Mouse (Mus musculus): ENCODE measurements around the gene Ppm1f. TPM values are rescaled to one million over a fixed set of nuclear protein-coding genes. Genes with fewer than 3 reads are reported as not detected.

Gene Ppm1f
- polyA plus RNA-seq, 1 experiment from 2014 or later, result 27.7 TPM

- Histone ChIP-seq H3K4me1 (peaks cover 9% of the 10 kb centered on the region), H3K4me3 (peak overlapping the region; percentile 76), H3K27ac (peak overlapping the region; percentile 94), H3K36me3 (peaks cover 9% of the 10 kb centered on the region), H3K4me2 (peak overlapping the region; percentile 65), H3K9me3 (no peaks in the 10 kb centered on the region), H3K9ac (peak overlapping the region; percentile 92), H3K27me3 (no peaks in the 10 kb centered on the region)
- peak; percentile 1; the same call in 1 of the 2 replicates for ATAC-seq (ENCODE audit: insufficient number of reproducible peaks, insufficient read depth, low FRiP score, low TSS enrichment, low read depth)
- WGBS, result 35% methylated on average over 7 of the region's 7 CpGs
These were observed 26.0 kb upstream of the Ppm1f start for GRCm38 (mm10) chr16:16870241-16870616.

- peak within 1 kb of the TSS; percentile 65 for H3K4me2 ChIP-seq
- 0 out of 2 replicates have a peak, but pooled peaks cover under 1% of the 10 kb centered on the region for H3K9me3 ChIP-seq
- H3K9ac ChIP-seq, result peak within 1 kb of the TSS; percentile 92
- peak within 1 kb of the TSS; percentile 76 for H3K4me3 ChIP-seq
- under 1% methylated on average over 49 of the region's 49 CpGs for WGBS
- no peaks in the 10 kb centered on the region for H3K27me3 ChIP-seq
- peaks cover 9% of the 10 kb centered on the region for H3K4me1 ChIP-seq
- H3K36me3 ChIP-seq, result peaks cover 12% of the 10 kb centered on the region
- peak; percentile 93 for ATAC-seq (ENCODE audit: insufficient number of reproducible peaks, insufficient read depth, low FRiP score, low TSS enrichment, low read depth)
- H3K27ac ChIP-seq, result peak within 1 kb of the TSS; percentile 94
These were observed 25.5 kb upstream of the Ppm1f start, which contains the start of the genes Top3b and Vpreb1 for GRCm38 (mm10) chr16:16870617-16871331. Top3b (plus strand) TSS chr16:16870736. Vpreb1 (minus strand) TSS chr16:16870843.

DNA sequence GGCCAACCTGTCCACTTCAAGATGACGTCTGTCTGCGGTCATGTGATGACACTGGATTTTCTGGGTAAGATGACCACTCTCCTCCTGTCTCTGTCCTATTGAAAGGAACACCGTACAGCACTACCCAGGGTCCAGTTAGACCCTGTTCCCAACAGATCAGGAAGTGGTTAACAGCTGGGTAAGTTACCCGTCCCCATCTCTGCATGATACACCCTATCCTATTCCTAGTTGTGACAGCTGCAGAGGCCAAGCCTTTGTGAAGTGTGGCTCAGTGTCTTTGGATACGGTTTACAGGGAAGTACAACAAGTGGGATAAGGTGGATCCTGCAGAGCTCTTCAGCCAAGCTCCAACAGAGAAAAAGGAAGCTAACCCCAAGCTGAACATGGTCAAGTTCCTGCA lies 17.2 kb upstream of the Ppm1f start:
- H3K27me3 ChIP-seq, result no peaks in the 10 kb centered on the region
- H3K9ac ChIP-seq, result no peak overlapping the region
- 87% methylated on average over 5 of the region's 5 CpGs for WGBS
- H3K36me3 ChIP-seq, result peaks cover 88% of the 10 kb centered on the region
- H3K4me2 ChIP-seq, result no peak overlapping the region
- H3K9me3 ChIP-seq, result 0 out of 2 replicates have a peak, but pooled peaks cover 9% of the 10 kb centered on the region
- ATAC-seq (ENCODE audit: insufficient number of reproducible peaks, insufficient read depth, low FRiP score, low TSS enrichment, low read depth), result no peak
- no peak overlapping the region for H3K27ac ChIP-seq
- no peaks in the 10 kb centered on the region for H3K4me1 ChIP-seq
- no peak overlapping the region for H3K4me3 ChIP-seq

DNA sequence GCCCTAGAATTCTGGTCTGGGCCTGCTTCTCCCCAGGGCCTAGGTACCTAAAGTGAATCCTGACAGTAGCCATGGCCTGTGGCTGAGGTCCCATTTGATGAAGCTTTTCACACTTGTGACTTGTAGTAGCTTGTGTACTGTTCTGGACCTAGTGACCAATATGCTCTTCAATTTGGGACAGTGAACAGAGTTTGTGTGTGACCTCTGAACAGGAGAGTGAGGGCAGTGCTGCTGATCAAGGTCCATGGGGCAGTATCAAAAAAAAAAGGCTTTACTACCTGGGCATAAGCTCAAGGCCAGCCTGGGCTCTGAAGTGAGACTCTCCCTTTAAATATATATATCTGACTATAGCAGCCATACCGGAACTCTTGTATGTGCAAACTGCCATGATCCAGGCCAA lies 7.9 kb upstream of the Ppm1f start:
- no peak overlapping the region for H3K4me2 ChIP-seq
- 88% methylated on average over 1 of the region's 1 CpGs for WGBS
- H3K27ac ChIP-seq, result no peak overlapping the region
- H3K36me3 ChIP-seq, result peaks cover 100% of the 10 kb centered on the region
- H3K4me1 ChIP-seq, result no peaks in the 10 kb centered on the region
- H3K4me3 ChIP-seq, result no peak overlapping the region
- no peaks in the 10 kb centered on the region for H3K27me3 ChIP-seq
- H3K9me3 ChIP-seq, result no peaks in the 10 kb centered on the region
- no peak overlapping the region for H3K9ac ChIP-seq
- no peak for ATAC-seq (ENCODE audit: insufficient number of reproducible peaks, insufficient read depth, low FRiP score, low TSS enrichment, low read depth)

DNA sequence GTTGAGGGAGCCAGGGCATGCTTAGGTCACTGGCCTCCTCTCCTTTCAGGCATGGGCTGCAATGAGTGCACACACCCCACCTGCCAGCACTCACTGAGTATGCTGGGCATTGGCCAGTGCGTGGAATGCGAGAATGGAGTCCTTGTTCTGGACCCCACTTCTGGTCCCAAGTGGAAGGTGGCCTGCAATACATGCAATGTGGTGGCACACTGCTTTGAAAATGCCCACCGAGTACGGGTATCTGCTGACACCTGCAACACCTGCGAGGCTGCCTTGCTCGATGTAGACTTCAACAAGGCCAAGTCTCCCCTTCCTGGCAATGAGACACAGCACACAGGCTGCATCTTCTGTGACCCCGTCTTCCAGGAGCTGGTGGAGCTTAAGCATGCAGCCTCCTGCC lies 3.9 kb upstream of the Ppm1f start:
- WGBS, result 91% methylated on average over 7 of the region's 7 CpGs
- no peak for ATAC-seq (ENCODE audit: insufficient number of reproducible peaks, insufficient read depth, low FRiP score, low TSS enrichment, low read depth)
- H3K36me3 ChIP-seq, result peaks cover 72% of the 10 kb centered on the region

GRCm38 (mm10) chr16:16896015-16896381 lies 271 bp upstream of the Ppm1f start:
- Histone ChIP-seq H3K27me3 (no peaks in the 10 kb centered on the region), H3K9ac (peak overlapping the region; percentile 75), H3K4me2 (peak overlapping the region; percentile 76), H3K4me3 (peak overlapping the region; percentile 64), H3K4me1 (peaks cover 22% of the 10 kb centered on the region), H3K36me3 (peaks cover 38% of the 10 kb centered on the region), H3K27ac (0 out of 2 replicates have a peak overlapping the region, but pooled peaks have one; percentile 40), H3K9me3 (no peaks in the 10 kb centered on the region)
- ATAC-seq (ENCODE audit: insufficient number of reproducible peaks, insufficient read depth, low FRiP score, low TSS enrichment, low read depth), result peak; percentile 39; the same call in 1 of the 2 replicates
- WGBS, result 20% methylated on average over 4 of the region's 4 CpGs

More for the DNA sequence above, 3.9 kb upstream of the Ppm1f start:
- Histone ChIP-seq H3K27ac (no peak overlapping the region), H3K4me3 (no peak overlapping the region), H3K27me3 (no peaks in the 10 kb centered on the region), H3K4me2 (no peak overlapping the region), H3K9me3 (no peaks in the 10 kb centered on the region), H3K4me1 (peaks cover 13% of the 10 kb centered on the region), H3K9ac (no peak overlapping the region)

DNA sequence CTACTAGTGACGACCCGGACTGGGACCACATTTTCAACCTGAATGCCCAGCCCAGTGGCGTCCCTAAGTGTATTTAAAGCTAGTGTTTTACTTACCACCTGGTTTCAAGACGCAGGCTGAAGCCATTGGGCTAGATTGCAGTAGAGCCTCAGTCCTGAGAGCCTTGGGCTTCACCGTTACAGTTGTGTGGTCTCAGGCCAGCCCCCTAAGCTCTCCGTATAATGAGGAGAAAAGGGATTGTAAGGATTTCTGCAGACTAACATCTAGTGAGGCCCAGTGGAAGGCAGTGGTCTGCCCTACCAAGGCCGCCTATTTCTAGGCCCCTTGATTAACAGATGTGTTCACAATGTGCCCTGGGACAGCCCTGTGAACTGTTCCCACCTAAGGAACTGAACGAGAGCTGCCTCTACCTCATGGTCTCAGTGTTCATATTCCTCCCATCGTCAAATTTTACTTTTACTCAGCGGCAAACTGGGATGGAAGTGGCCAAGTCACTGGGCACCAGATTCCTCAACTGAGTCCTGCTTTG lies 851 bp downstream of the Ppm1f start:
- 25% methylated on average over 10 of the region's 10 CpGs for whole genome bisulfite sequencing
- no peaks in the 10 kb centered on the region for H3K9me3 ChIP-seq
- peaks cover 27% of the 10 kb centered on the region for H3K36me3 ChIP-seq
- H3K4me3 ChIP-seq, result peak overlapping the region; percentile 64
- H3K4me2 ChIP-seq, result peak overlapping the region; percentile 76
- no peak for ATAC-seq (ENCODE audit: insufficient number of reproducible peaks, insufficient read depth, low FRiP score, low TSS enrichment, low read depth)
- peak overlapping the region; percentile 40; the same call in 1 of the 2 replicates for H3K27ac ChIP-seq
- H3K27me3 ChIP-seq, result no peaks in the 10 kb centered on the region
- peak overlapping the region; percentile 75 for H3K9ac ChIP-seq
- peaks cover 22% of the 10 kb centered on the region for H3K4me1 ChIP-seq

DNA sequence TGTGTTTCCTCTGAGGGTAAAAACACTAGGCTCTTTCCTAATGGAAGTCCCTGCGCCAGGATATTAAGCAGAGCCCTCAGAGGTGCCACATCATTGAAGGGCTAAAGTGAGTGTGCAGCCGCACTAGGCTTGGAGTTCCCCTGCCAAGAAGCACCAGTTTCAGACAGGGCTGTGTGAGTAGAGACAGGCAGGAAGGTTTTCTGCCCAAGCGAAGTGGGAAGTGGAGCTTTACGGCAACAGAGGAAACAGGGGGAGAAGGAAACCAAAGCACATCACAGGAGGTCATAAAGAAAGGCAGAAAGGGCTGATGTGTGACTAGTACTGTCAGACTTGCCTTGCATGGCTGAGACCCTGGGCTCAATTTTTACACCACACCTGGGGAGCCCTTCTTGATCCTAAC lies 6.1 kb downstream of the Ppm1f start:
- H3K4me2 ChIP-seq, result no peak overlapping the region
- H3K4me3 ChIP-seq, result no peak overlapping the region
- no peak for ATAC-seq (ENCODE audit: insufficient number of reproducible peaks, insufficient read depth, low FRiP score, low TSS enrichment, low read depth)
- H3K27me3 ChIP-seq, result no peaks in the 10 kb centered on the region
- 79% methylated on average over 4 of the region's 4 CpGs for WGBS
- H3K9ac ChIP-seq, result no peak overlapping the region
- H3K36me3 ChIP-seq, result peaks cover 43% of the 10 kb centered on the region
- H3K27ac ChIP-seq, result no peak overlapping the region
- peaks cover 10% of the 10 kb centered on the region for H3K4me1 ChIP-seq
- H3K9me3 ChIP-seq, result no peaks in the 10 kb centered on the region

GRCm38 (mm10) chr16:16903188-16903587 lies 6.9 kb downstream of the Ppm1f start:
- Histone ChIP-seq H3K9me3 (no peaks in the 10 kb centered on the region), H3K9ac (no peak overlapping the region), H3K4me1 (peaks cover 4% of the 10 kb centered on the region; the same call in 1 of the 2 replicates), H3K27ac (no peak overlapping the region), H3K4me3 (no peak overlapping the region), H3K27me3 (no peaks in the 10 kb centered on the region), H3K4me2 (no peak overlapping the region), H3K36me3 (peaks cover 52% of the 10 kb centered on the region)
- WGBS, result 82% methylated on average over 5 of the region's 5 CpGs
- ATAC-seq (ENCODE audit: insufficient number of reproducible peaks, insufficient read depth, low FRiP score, low TSS enrichment, low read depth), result no peak

- no peak overlapping the region for H3K4me2 ChIP-seq
- 74% methylated on average over 6 of the region's 6 CpGs for WGBS
- H3K9ac ChIP-seq, result no peak overlapping the region
- no peak overlapping the region for H3K4me3 ChIP-seq
- H3K4me1 ChIP-seq, result 0 out of 2 replicates have a peak, but pooled peaks cover 4% of the 10 kb centered on the region
- no peaks in the 10 kb centered on the region for H3K9me3 ChIP-seq
- ATAC-seq (ENCODE audit: insufficient number of reproducible peaks, insufficient read depth, low FRiP score, low TSS enrichment, low read depth), result no peak
- no peak overlapping the region for H3K27ac ChIP-seq
- no peaks in the 10 kb centered on the region for H3K27me3 ChIP-seq
- H3K36me3 ChIP-seq, result peaks cover 88% of the 10 kb centered on the region
These were observed 11.5 kb downstream of the Ppm1f start for GRCm38 (mm10) chr16:16907799-16908198.

DNA sequence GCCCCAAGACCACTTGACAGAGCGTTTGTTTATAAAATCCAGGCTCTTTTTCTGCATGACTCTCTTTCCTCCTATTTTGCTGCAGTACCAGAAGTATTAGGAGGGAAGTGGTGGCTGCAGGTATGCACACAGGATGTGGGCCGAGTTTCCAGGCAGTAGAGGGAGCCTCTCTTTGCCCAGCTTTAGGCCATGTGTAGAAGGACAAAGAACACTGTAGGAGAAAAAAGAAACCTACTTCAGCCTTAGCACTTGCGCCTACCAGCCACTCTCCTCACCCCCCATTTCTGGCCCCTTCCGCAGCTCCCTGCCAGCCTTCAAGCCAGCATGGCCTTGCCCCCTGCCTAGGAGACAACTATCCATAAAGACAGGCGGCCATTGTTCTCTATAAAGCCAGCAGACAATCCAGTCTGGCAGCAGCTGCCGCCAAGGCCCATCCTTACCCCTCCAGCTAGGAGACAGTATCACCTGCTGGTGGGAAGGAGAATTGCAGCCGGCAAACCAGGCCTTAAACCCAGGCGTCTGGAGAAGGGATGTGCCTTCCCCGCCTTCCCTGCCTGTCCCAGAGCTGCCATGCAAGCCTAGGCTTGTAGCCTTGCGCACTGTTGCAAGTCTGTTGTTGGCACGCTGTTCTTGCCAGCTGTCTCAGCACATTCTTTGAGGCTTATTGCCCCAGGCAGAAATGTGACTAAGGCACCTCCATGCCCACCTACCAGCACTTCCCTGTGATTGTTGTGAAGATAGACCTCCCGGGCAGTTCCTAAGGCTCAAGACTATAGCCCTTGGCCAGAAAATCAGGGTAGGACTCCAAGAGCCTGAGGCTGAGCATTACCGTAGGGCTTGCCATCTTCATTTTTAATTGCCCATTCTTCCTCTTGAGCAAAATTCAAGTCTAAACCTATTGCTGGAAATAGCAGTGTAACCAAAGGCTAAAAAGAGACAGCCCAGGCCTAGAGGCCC lies 15.7 kb downstream of the Ppm1f start:
- ATAC-seq (ENCODE audit: insufficient number of reproducible peaks, insufficient read depth, low FRiP score, low TSS enrichment, low read depth), result peak; percentile 87
- H3K36me3 ChIP-seq, result peaks cover 92% of the 10 kb centered on the region
- no peaks in the 10 kb centered on the region for H3K9me3 ChIP-seq
- H3K4me2 ChIP-seq, result no peak overlapping the region
- H3K27ac ChIP-seq, result peak overlapping the region; percentile 62
- H3K9ac ChIP-seq, result peak overlapping the region; percentile 40; the same call in 1 of the 2 replicates
- H3K4me1 ChIP-seq, result 0 out of 2 replicates have a peak, but pooled peaks cover 4% of the 10 kb centered on the region
- H3K4me3 ChIP-seq, result no peak overlapping the region
- no peaks in the 10 kb centered on the region for H3K27me3 ChIP-seq
- WGBS, result 34% methylated on average over 13 of the region's 13 CpGs
